12 mouse cellular contexts compared by ENCODE assay signal in genomic region chr11:75452812-75453557, GRCm38 (mm10). TPM values are rescaled to one million over a fixed set of nuclear protein-coding genes. Genes with fewer than 3 reads are reported as not detected.
DNase-seq lines count a peak whose midpoint lies in the region; ATAC-seq lines count a peak whose summit lies in the region.
"Had no signal": no experiment of that assay in that cellular context is flagged by ENCODE, and none has a peak within 500 bp of the region (broad histone marks: within the 10 kb centered on the region; RNA-seq: fewer than 3 reads in every experiment).

No protein-coding gene starts in this region.

- H3K4me1 ChIP-seq in heart, embryonic 11.5 days (ENCODE audit: control insufficient read depth, insufficient read depth, low read length), result peaks cover 25% of the 10 kb centered on the region
- peaks cover 18% of the 10 kb centered on the region for H3K4me1 ChIP-seq in neural tube, embryonic 12.5 days
- peaks cover 59% of the 10 kb centered on the region for H3K4me1 ChIP-seq in liver, embryonic 11.5 days (replicated peaks; ENCODE audit: control insufficient read depth, insufficient read depth, low read length)
- peaks cover 17% of the 10 kb centered on the region for H3K4me1 ChIP-seq in stomach, embryonic 15.5 days

- no peak for DNase-seq in heart, adult 9 months (ENCODE audit: low spot score in 2 of 2)
- no peak for DNase-seq in neural tube, embryonic 10.5 days (ENCODE audit: extremely low spot score, low spot score)
- no peak for DNase-seq in liver, embryonic 11.5 days (ENCODE audit: low spot score)
- no peak for DNase-seq in spleen, adult 12 weeks (ENCODE audit: low spot score)
- DNase-seq: gastrocnemius, postnatal 14 days; kidney, postnatal 4 days; right cerebral cortex, postnatal 14 days had no signal

- H3K27me3 ChIP-seq in heart, embryonic 11.5 days (ENCODE audit: control insufficient read depth, insufficient read depth, low read length), result no peaks in the 10 kb centered on the region
- no peaks in the 10 kb centered on the region for H3K27me3 ChIP-seq in neural tube, embryonic 12.5 days (replicated peaks)
- H3K27me3 ChIP-seq in liver, embryonic 11.5 days (replicated peaks; ENCODE audit: control insufficient read depth, insufficient read depth, low read length), result no peaks in the 10 kb centered on the region
- H3K27me3 ChIP-seq in stomach, embryonic 15.5 days (replicated peaks), result no peaks in the 10 kb centered on the region
- H3K27me3 ChIP-seq: CH12.LX had no signal

- peaks cover 9% of the 10 kb centered on the region for H3K36me3 ChIP-seq in heart, embryonic 11.5 days (ENCODE audit: control insufficient read depth, insufficient read depth, low read length)
- peaks cover 16% of the 10 kb centered on the region for H3K36me3 ChIP-seq in neural tube, embryonic 12.5 days
- peaks cover 15% of the 10 kb centered on the region for H3K36me3 ChIP-seq in liver, embryonic 11.5 days (ENCODE audit: control insufficient read depth, insufficient read depth, low read length)
- H3K36me3 ChIP-seq in stomach, embryonic 15.5 days, result peaks cover 10% of the 10 kb centered on the region

- no peak overlapping the region; the same call in 1 of the 2 replicates for H3K4me3 ChIP-seq in heart, embryonic 11.5 days (ENCODE audit: low read depth, low read length)
- H3K4me3 ChIP-seq in neural tube, embryonic 12.5 days, result no peak overlapping the region
- H3K4me3 ChIP-seq in liver, embryonic 11.5 days (ENCODE audit: low read depth, low read length), result peak overlapping the region; percentile 75
- no peak overlapping the region for H3K4me3 ChIP-seq in stomach, embryonic 15.5 days (replicated peaks)

- peak overlapping the region; percentile 100 for H3K4me2 ChIP-seq in heart, embryonic 11.5 days
- peak overlapping the region; percentile 99 for H3K4me2 ChIP-seq in neural tube, embryonic 12.5 days (replicated peaks)
- H3K4me2 ChIP-seq in liver, embryonic 11.5 days, result peak overlapping the region; percentile 100
- H3K4me2 ChIP-seq in stomach, embryonic 15.5 days, result peak overlapping the region; percentile 98; the same call in 1 of the 2 replicates

- 90% methylated on average over 31 of the region's 31 CpGs for WGBS in heart, embryonic 11.5 days (ENCODE audit: insufficient replicate concordance)
- 93% methylated on average over 31 of the region's 31 CpGs for WGBS in neural tube, embryonic 12.5 days
- 93% methylated on average over 31 of the region's 31 CpGs for WGBS in liver, embryonic 11.5 days
- 89% methylated on average over 31 of the region's 31 CpGs for WGBS in stomach, embryonic 15.5 days

- H3K9ac ChIP-seq in heart, embryonic 11.5 days (ENCODE audit: low read depth, low read length), result no peak overlapping the region
- H3K9ac ChIP-seq in neural tube, embryonic 12.5 days, result no peak overlapping the region
- H3K9ac ChIP-seq in liver, embryonic 11.5 days (ENCODE audit: low read depth, low read length), result peak overlapping the region; percentile 82; the same call in 1 of the 2 replicates
- H3K9ac ChIP-seq in stomach, embryonic 15.5 days, result no peak overlapping the region

- no peaks in the 10 kb centered on the region for H3K9me3 ChIP-seq in heart, embryonic 11.5 days (replicated peaks; ENCODE audit: control insufficient read depth, low read length)
- H3K9me3 ChIP-seq in neural tube, embryonic 12.5 days, result no peaks in the 10 kb centered on the region
- H3K9me3 ChIP-seq in liver, embryonic 11.5 days (ENCODE audit: control insufficient read depth, low read length), result no peaks in the 10 kb centered on the region
- no peaks in the 10 kb centered on the region for H3K9me3 ChIP-seq in stomach, embryonic 15.5 days

- no peak for ATAC-seq in heart, embryonic 11.5 days (replicated peaks; ENCODE audit: insufficient number of reproducible peaks, low FRiP score, low TSS enrichment)
- ATAC-seq in neural tube, embryonic 12.5 days (ENCODE audit: low FRiP score, low read depth), result no peak
- no peak for ATAC-seq in liver, embryonic 11.5 days (replicated peaks; ENCODE audit: low FRiP score)
- ATAC-seq in stomach, embryonic 15.5 days (ENCODE audit: insufficient read depth, low FRiP score, low read depth), result no peak
- no peak for ATAC-seq in CD4-positive, CD25-positive, alpha-beta regulatory T cell, adult 4 months

- no peak overlapping the region for H3K27ac ChIP-seq in heart, embryonic 11.5 days (ENCODE audit: low read depth, low read length)
- no peak overlapping the region for H3K27ac ChIP-seq in neural tube, embryonic 12.5 days
- peak overlapping the region; percentile 44; the same call in 1 of the 2 replicates for H3K27ac ChIP-seq in liver, embryonic 11.5 days (ENCODE audit: low read depth, low read length)
- no peak overlapping the region for H3K27ac ChIP-seq in stomach, embryonic 15.5 days

RNA-seq across cellular contexts. Expression of gene Wdr81, which starts 1.5 kb away (rescaled TPM):
- 3.6 and 4.0 TPM in 2 replicates for polyA plus RNA-seq in heart, embryonic 11.5 days (2014; fragmentation: Nextera tagmentation; extraction: Ambion mirVana)
- polyA plus RNA-seq in neural tube, embryonic 12.5 days (2016; fragmentation: Nextera tagmentation; extraction: Ambion mirVana), result 8.2 and 9.0 TPM in 2 replicates
- 21.8 and 21.9 TPM in 2 replicates for polyA plus RNA-seq in liver, embryonic 11.5 days (2014; fragmentation: Nextera tagmentation; extraction: Ambion mirVana)
- 6.0 and 6.4 TPM in 2 replicates for polyA plus RNA-seq in stomach, embryonic 15.5 days (2015; fragmentation: Nextera tagmentation; extraction: Ambion mirVana)
- 1 to 10 TPM; 6.3 to 9.9 TPM for polyA plus RNA-seq in CD4-positive, CD25-positive, alpha-beta regulatory T cell, adult 4 months (2017; shearing (Covaris generic))

RNA-seq across cellular contexts. Expression of gene Tlcd2, which starts 8.5 kb away (rescaled TPM):
- 14.4 and 16.1 TPM in 2 replicates for polyA plus RNA-seq in heart, embryonic 11.5 days (2014; fragmentation: Nextera tagmentation; extraction: Ambion mirVana)
- polyA plus RNA-seq in neural tube, embryonic 12.5 days (2016; fragmentation: Nextera tagmentation; extraction: Ambion mirVana), result 8.3 and 8.6 TPM in 2 replicates
- polyA plus RNA-seq in liver, embryonic 11.5 days (2014; fragmentation: Nextera tagmentation; extraction: Ambion mirVana), result 29.8 and 33.0 TPM in 2 replicates
- 19.7 and 22.3 TPM in 2 replicates for polyA plus RNA-seq in stomach, embryonic 15.5 days (2015; fragmentation: Nextera tagmentation; extraction: Ambion mirVana)
- polyA plus RNA-seq in CD4-positive, CD25-positive, alpha-beta regulatory T cell, adult 4 months (2017; shearing (Covaris generic)), result 1 to 10 TPM; 8.8 to 9.0 TPM

RNA-seq across cellular contexts. Expression of gene Serpinf2, which starts 13.6 kb away (rescaled TPM):
- polyA plus RNA-seq in heart, embryonic 11.5 days (2014; fragmentation: Nextera tagmentation; extraction: Ambion mirVana), result 2.4 and 5.4 TPM in 2 replicates
- 0.18 and 0.40 TPM in 2 replicates for polyA plus RNA-seq in neural tube, embryonic 12.5 days (2016; fragmentation: Nextera tagmentation; extraction: Ambion mirVana)
- 321 and 377 TPM in 2 replicates for polyA plus RNA-seq in liver, embryonic 11.5 days (2014; fragmentation: Nextera tagmentation; extraction: Ambion mirVana)
- 50.0 and 64.1 TPM in 2 replicates for polyA plus RNA-seq in stomach, embryonic 15.5 days (2015; fragmentation: Nextera tagmentation; extraction: Ambion mirVana)
- under 1 TPM in 1 of 2 experiments, not detected in 1; 0.32 TPM for polyA plus RNA-seq in CD4-positive, CD25-positive, alpha-beta regulatory T cell, adult 4 months (2017; shearing (Covaris generic))

RNA-seq across cellular contexts. Expression of gene Serpinf1, which starts 30.5 kb away (rescaled TPM):
- polyA plus RNA-seq in heart, embryonic 11.5 days (2014; fragmentation: Nextera tagmentation; extraction: Ambion mirVana), result 50.9 and 55.1 TPM in 2 replicates
- polyA plus RNA-seq in neural tube, embryonic 12.5 days (2016; fragmentation: Nextera tagmentation; extraction: Ambion mirVana), result 72.8 and 73.2 TPM in 2 replicates
- polyA plus RNA-seq in liver, embryonic 11.5 days (2014; fragmentation: Nextera tagmentation; extraction: Ambion mirVana), result 217 and 224 TPM in 2 replicates
- 49.5 and 62.5 TPM in 2 replicates for polyA plus RNA-seq in stomach, embryonic 15.5 days (2015; fragmentation: Nextera tagmentation; extraction: Ambion mirVana)
- 1 to 10 TPM; 3.4 to 6.9 TPM for polyA plus RNA-seq in CD4-positive, CD25-positive, alpha-beta regulatory T cell, adult 4 months (2017; shearing (Covaris generic))

RNA-seq across cellular contexts. Expression of gene Prpf8, which starts 33.6 kb away (rescaled TPM):
- polyA plus RNA-seq in heart, embryonic 11.5 days (2014; fragmentation: Nextera tagmentation; extraction: Ambion mirVana), result 56.1 and 62.1 TPM in 2 replicates
- 68.3 and 69.2 TPM in 2 replicates for polyA plus RNA-seq in neural tube, embryonic 12.5 days (2016; fragmentation: Nextera tagmentation; extraction: Ambion mirVana)
- polyA plus RNA-seq in liver, embryonic 11.5 days (2014; fragmentation: Nextera tagmentation; extraction: Ambion mirVana), result 105 and 119 TPM in 2 replicates
- 49.9 and 58.6 TPM in 2 replicates for polyA plus RNA-seq in stomach, embryonic 15.5 days (2015; fragmentation: Nextera tagmentation; extraction: Ambion mirVana)
- polyA plus RNA-seq in CD4-positive, CD25-positive, alpha-beta regulatory T cell, adult 4 months (2017; shearing (Covaris generic)), result 10 to 100 TPM; 37.0 to 42.3 TPM
